ENCODE assay signal across 26 mouse cellular contexts in genomic region chr8:57397999-57398635, GRCm38 (mm10). TPM values are rescaled to one million over a fixed set of nuclear protein-coding genes. Genes with fewer than 3 reads are reported as not detected.
A peak's percentile ranks its signal among the peaks of the same experiment; 100 is the strongest.
DNase-seq lines count a peak whose midpoint lies in the region; ATAC-seq lines count a peak whose summit lies in the region.
"Had no signal": no experiment of that assay in that cellular context is flagged by ENCODE, and none has a peak within 500 bp of the region (broad histone marks: within the 10 kb centered on the region; RNA-seq: fewer than 3 reads in every experiment).

No protein-coding gene starts in this region.

- no peaks in the 10 kb centered on the region for H3K9me3 ChIP-seq in limb, embryonic 12.5 days
- H3K9me3 ChIP-seq in limb, embryonic 10.5 days (replicated peaks) = no peaks in the 10 kb centered on the region
- no peaks in the 10 kb centered on the region for H3K9me3 ChIP-seq in heart, embryonic 12.5 days (replicated peaks)
- H3K9me3 ChIP-seq: limb, embryonic 15.5 days; megakaryocyte, embryonic 14.5 days; stomach, embryonic 15.5 days had no signal

- no peak overlapping the region for H3K9ac ChIP-seq in limb, embryonic 12.5 days (replicated peaks)
- no peak overlapping the region for H3K9ac ChIP-seq in heart, embryonic 12.5 days
- H3K9ac ChIP-seq: hindbrain, embryonic 14.5 days; limb, embryonic 15.5 days; liver, embryonic 14.5 days; lung, embryonic 14.5 days; stomach, embryonic 15.5 days had no signal

- no peak overlapping the region for H3K4me2 ChIP-seq in limb, embryonic 12.5 days
- H3K4me2 ChIP-seq in heart, embryonic 12.5 days = no peak overlapping the region
- H3K4me2 ChIP-seq: hindbrain, embryonic 14.5 days; limb, embryonic 15.5 days; lung, embryonic 14.5 days; stomach, embryonic 15.5 days had no signal

- peak; percentile 45 to 64 for DNase-seq in heart, adult 18-20 months
- no peak for DNase-seq in heart, postnatal 14 days
- no peak for DNase-seq in limb, embryonic 10.5 days (ENCODE audit: low spot score)
- peak; percentile 35 to 53 for DNase-seq in heart, postnatal 10 days
- DNase-seq in Muller cell, postnatal 12 days (ENCODE audit: inconsistent ontology term) = no peak
- DNase-seq in left cerebral cortex, adult 8-10 months (ENCODE audit: low spot score in 2 of 2) = no peak
- DNase-seq: adrenal gland, postnatal 36 days; cerebellum, adult 9-11 months; gastrocnemius, postnatal 10 days; kidney, adult 8-10 months; kidney, postnatal 25 days; lung, embryonic 14.5 days; thymus, postnatal 25 days had no signal

- no peaks in the 10 kb centered on the region for H3K27me3 ChIP-seq in limb, embryonic 12.5 days
- H3K27me3 ChIP-seq in limb, embryonic 10.5 days (ENCODE audit: low read depth, poor library complexity, severe bottlenecking) = no peaks in the 10 kb centered on the region
- H3K27me3 ChIP-seq in heart, embryonic 12.5 days (replicated peaks) = no peaks in the 10 kb centered on the region
- H3K27me3 ChIP-seq: limb, embryonic 15.5 days; megakaryocyte, embryonic 14.5 days; Patski; stomach, embryonic 15.5 days had no signal

- H3K4me1 ChIP-seq in limb, embryonic 12.5 days (replicated peaks) = peaks cover 23% of the 10 kb centered on the region
- peaks cover 24% of the 10 kb centered on the region for H3K4me1 ChIP-seq in limb, embryonic 10.5 days
- H3K4me1 ChIP-seq in heart, embryonic 12.5 days (replicated peaks) = peaks cover 50% of the 10 kb centered on the region
- H3K4me1 ChIP-seq: limb, embryonic 15.5 days; megakaryocyte, embryonic 14.5 days; stomach, embryonic 15.5 days had no signal

- intact Hi-C loops in heart, postnatal 14 days (cut with DNase I) = no loop called here
- intact Hi-C loops in heart, postnatal 10 days (cut with DNase I) = no loop called here

- no peak overlapping the region for H3K4me3 ChIP-seq in limb, embryonic 12.5 days (replicated peaks)
- no peak overlapping the region for H3K4me3 ChIP-seq in limb, embryonic 10.5 days
- no peak overlapping the region for H3K4me3 ChIP-seq in heart, embryonic 12.5 days
- H3K4me3 ChIP-seq: layer of hippocampus, adult 2 months; limb, embryonic 15.5 days; megakaryocyte, embryonic 14.5 days; stomach, embryonic 15.5 days had no signal

- peak overlapping the region; percentile 53; the same call in 1 of the 2 replicates for H3K27ac ChIP-seq in limb, embryonic 12.5 days
- no peak overlapping the region for H3K27ac ChIP-seq in limb, embryonic 10.5 days
- peak overlapping the region; percentile 71 for H3K27ac ChIP-seq in heart, embryonic 12.5 days (ENCODE audit: poor library complexity, severe bottlenecking)
- H3K27ac ChIP-seq: hindbrain, embryonic 14.5 days; layer of hippocampus, adult 2 months; limb, embryonic 15.5 days; liver, embryonic 14.5 days; stomach, embryonic 15.5 days had no signal

- ATAC-seq in limb, embryonic 12.5 days (ENCODE audit: insufficient number of reproducible peaks, insufficient read depth, low FRiP score, low TSS enrichment, low read depth) = no peak
- no peak for ATAC-seq in heart, embryonic 12.5 days (ENCODE audit: insufficient number of reproducible peaks, low FRiP score)
- ATAC-seq: CD4-positive, CD25-positive, alpha-beta regulatory T cell, adult 4 months; forebrain, embryonic 16.5 days; inflammation-experienced regulatory T-cells, adult 6 months; Patski had no signal

- no peaks in the 10 kb centered on the region for H3K36me3 ChIP-seq in limb, embryonic 12.5 days
- no peaks in the 10 kb centered on the region for H3K36me3 ChIP-seq in limb, embryonic 10.5 days
- no peaks in the 10 kb centered on the region for H3K36me3 ChIP-seq in heart, embryonic 12.5 days
- H3K36me3 ChIP-seq: limb, embryonic 15.5 days; stomach, embryonic 15.5 days had no signal

- WGBS in limb, embryonic 12.5 days = 64% methylated on average over 3 of the region's 3 CpGs
- WGBS in limb, embryonic 10.5 days = 89% methylated on average over 3 of the region's 3 CpGs
- WGBS in heart, embryonic 12.5 days = 40% methylated on average over 3 of the region's 3 CpGs

RNA-seq across cellular contexts. Expression of gene Scrg1, which starts 57.6 kb away (rescaled TPM):
- not detected for total RNA-seq in heart, adult 18-20 months (2021)
- under 1 TPM in 1 of 2 experiments, not detected in 1; 0.43 TPM for total RNA-seq in heart, postnatal 14 days (2021)
- polyA plus RNA-seq in limb, embryonic 12.5 days (2016; fragmentation: Nextera tagmentation; extraction: Ambion mirVana) = 3.9 and 4.4 TPM in 2 replicates
- polyA plus RNA-seq in limb, embryonic 10.5 days (2016; fragmentation: Nextera tagmentation; extraction: Ambion mirVana) = not detected in 2 replicates
- 0.58 and 1.6 TPM in 2 replicates for polyA plus RNA-seq in heart, embryonic 12.5 days (2016; fragmentation: Nextera tagmentation; extraction: Ambion mirVana)
- total RNA-seq in heart, postnatal 10 days (2021) = not detected
- total RNA-seq in left cerebral cortex, adult 8-10 months (2022) = 10 to 100 TPM; 36.6 to 53.2 (median 41.0) TPM
- total RNA-seq: gastrocnemius, postnatal 10 days; granulocyte monocyte progenitor cell, adult 5-6 weeks had no signal
- polyA plus RNA-seq: CD4-positive, CD25-positive, alpha-beta regulatory T cell, adult 4 months; inflammation-experienced regulatory T-cells, adult 6 months; liver, embryonic 14.5 days; Patski had no signal

Comparison
In these comparisons a context has a peak if more than half of its experiments do, and no peak if none do; other contexts are left out.
1. DNase-seq: peak in heart, adult 18-20 months (2 of 2) and heart, postnatal 10 days (2 of 2); none in heart, postnatal 14 days (0 of 2), limb, embryonic 10.5 days (single experiment), Muller cell, postnatal 12 days (single experiment) and left cerebral cortex, adult 8-10 months (0 of 2).
2. RNA of gene Scrg1, which starts 57.6 kb away (total RNA-seq): 36.6 to 53.2 TPM in left cerebral cortex, adult 8-10 months; 0.43 TPM in heart, postnatal 14 days, not detected in heart, postnatal 10 days and not detected in heart, adult 18-20 months; every median in the first group is over 10 times any median in the second.